Mouse (Mus musculus) myocyte (in vitro differentiated cells): ENCODE data around the gene Bicc1.

Experiments used
- MAX ChIP-seq: IDR thresholded peaks from one replicate; pipeline ENCODE4 v1.6.1; 2011; ENCODE audit warnings: low read depth, mild to moderate bottlenecking, control low read depth
- MYOG ChIP-seq, 3 experiments: IDR thresholded peaks; one replicate each; pipeline ENCODE4 v1.6.1; 2011; ENCODE audit warnings: control low read depth in 2 of 3, low read depth in 2 of 3, mild to moderate bottlenecking in 2 of 3; ENCODE audit not compliant: insufficient read length in 2 of 3, control insufficient read depth in 1 of 3, insufficient read depth in 1 of 3
- POLR2A ChIP-seq: IDR thresholded peaks from one replicate; pipeline ENCODE4 v1.6.1; 2011; ENCODE audit warnings: low read depth, mild to moderate bottlenecking, control low read depth, moderate library complexity; ENCODE audit not compliant: insufficient read length
- POLR2AphosphoS2 ChIP-seq: IDR thresholded peaks from one replicate; pipeline ENCODE4 v1.6.1; 2011; ENCODE audit warnings: low read depth, control low read depth; ENCODE audit not compliant: insufficient read length
- TCF3 ChIP-seq: IDR thresholded peaks from one replicate; pipeline ENCODE4 v1.6.1; 2011; ENCODE audit warnings: low read depth, control low read depth; ENCODE audit not compliant: insufficient read length

- TF ChIP-seq POLR2A = no peak
- no peak for TF ChIP-seq POLR2AphosphoS2
- TF ChIP-seq TCF3 = no peak
- no peak for TF ChIP-seq MAX
- TF ChIP-seq MYOG (IDR thresholded peaks at IDR 0.05; ENCODE audit: control insufficient read depth in 1 of 3, insufficient read depth in 1 of 3, insufficient read length in 2 of 3, low read depth in 2 of 3) = no peak
These were observed 72.2 kb downstream of the Bicc1 start for GRCm38 (mm10) chr10:71087359-71087716.
